Mouse (Mus musculus) adrenal gland, postnatal 25 days (tissue): ENCODE data around the gene Psmg4. TPM values are rescaled to one million over a fixed set of nuclear protein-coding genes. Genes with fewer than 3 reads are reported as not detected.
A peak's percentile ranks its signal among the peaks of the same experiment; 100 is the strongest.

Experiments
- DNase-seq: peaks from one replicate; pipeline ENCODE4 v3.0.0; 2021; ENCODE audit warnings: mixed read lengths
- long read RNA-seq: library from polyadenylated mRNA; stranded (forward); transcript quantifications from one replicate; pipeline ENCODE4 v2.0.0, GENCODE M21; 2021
- total RNA-seq: library from RNA; stranded (reverse); gene quantifications from 2 replicates; pipeline ENCODE4 v1.2.3, GENCODE M21; 2021

Psmg4 gene
- total RNA-seq, result 29.7 and 29.9 TPM in 2 replicates
- long read RNA-seq, transcript Psmg4-202 (3 exons, 555 nt), result major isoform, 17 of 23 reads
- long read RNA-seq, transcript Psmg4-201 (2 exons, 474 nt), result minor isoform, 5 of 23 reads
- long read RNA-seq, partial matches to known transcripts, result 0 of 23 reads
- long read RNA-seq, other reads (novel, unspliced or antisense), result 1 of 23 reads

DNA sequence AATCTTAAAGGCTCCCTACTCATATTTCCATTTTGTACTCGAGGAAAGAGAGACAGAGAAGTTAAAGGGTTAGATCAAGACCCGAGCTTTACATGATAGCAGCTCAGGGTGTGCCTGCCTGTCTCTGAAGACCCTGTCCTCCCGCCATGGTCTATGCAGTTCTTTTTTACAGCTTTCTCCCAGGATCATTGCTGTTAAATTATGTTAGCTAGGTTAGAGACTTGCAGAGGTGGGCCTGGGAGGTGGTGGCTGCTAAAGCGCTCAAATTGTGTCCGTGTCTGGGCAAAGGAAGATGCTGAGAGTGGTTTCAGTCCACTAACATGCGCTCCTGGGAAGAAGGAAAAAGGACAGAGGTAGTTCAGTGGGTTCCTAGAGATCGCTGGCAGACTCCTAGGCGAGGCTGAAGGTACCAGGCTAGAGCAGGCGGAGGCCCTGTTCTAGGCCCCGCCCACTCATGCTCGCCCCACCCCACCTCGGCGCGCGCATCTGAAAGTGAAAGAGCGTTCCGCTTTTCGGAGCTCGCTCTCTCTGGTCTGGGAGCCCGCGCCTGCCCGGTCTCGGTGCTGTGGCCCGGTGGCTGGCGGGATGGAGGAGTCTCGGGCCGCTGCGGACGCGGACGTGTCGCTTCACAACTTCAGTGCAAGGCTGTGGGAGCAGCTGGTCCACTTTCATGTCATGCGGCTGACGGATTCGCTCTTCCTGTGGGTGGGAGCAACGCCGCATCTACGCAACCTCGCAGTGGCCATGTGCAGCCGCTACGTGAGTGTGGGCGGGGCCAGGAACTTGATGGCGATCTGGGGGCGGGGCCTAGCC is at the start of gene Psmg4:
Gene Psmg4, plus strand, starts transcription at position 474 of the 813 bp plus-strand sequence.
- DNase-seq, result peak; percentile 93

DNA sequence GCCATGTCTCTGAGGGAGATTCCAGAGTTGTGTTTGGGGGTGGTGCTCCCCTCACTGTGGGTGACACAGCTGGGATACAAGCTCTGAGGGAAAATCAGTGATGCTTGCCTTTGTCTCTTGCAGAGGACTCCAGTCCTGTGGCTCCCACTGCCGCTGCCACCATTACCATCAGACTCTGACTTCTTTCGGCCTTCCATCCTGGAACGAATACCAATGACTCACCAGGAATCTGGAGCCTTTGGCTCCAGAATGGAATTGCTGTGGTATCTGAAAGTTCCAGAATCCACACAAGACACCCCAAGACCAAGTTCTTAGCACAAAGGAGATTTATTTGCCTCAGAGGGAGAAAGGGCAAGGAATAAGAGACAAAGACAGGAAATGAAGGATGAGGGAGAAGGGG is 49.7 kb upstream of the Psmg4 start:
- no peak for DNase-seq

DNA sequence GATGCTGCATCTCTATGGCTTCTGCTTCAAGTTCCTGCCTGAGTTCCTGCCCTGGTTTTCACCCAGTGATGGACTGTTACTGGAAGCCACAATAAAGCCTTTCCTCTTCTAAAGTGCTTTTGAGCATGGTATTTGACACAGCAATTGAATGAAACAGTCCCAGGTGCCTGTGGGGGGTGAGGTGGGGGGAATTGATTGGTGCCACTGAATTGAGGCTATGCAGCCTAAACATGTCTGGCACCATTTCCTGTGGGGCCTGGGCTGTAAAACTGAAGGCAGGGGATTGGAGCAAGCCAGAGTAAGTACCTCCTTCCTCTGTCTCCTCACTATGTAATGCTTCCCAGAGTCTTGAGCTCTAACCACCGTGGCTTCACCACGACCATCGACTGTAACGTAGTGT is 48.1 kb upstream of the Psmg4 start:
- DNase-seq, result no peak

DNA sequence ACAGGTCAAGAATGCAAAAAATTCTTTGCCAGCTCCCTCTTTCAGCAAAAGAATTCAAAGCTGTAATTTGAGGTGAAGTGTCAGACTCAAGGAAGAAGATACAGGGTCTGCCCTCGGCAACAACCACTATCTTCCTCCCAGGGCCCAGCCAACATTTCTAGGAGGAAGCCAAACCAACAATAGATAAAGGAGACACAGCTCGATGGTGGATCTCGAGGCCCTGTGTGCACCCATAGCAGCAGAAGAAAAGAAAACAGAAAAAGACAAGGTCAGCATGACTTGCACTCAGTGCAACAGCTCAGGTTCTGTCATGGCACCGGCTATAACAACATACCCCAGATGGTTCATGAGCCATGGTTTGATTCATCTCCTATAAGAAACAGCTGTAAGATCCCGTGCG is 46.3 kb upstream of the Psmg4 start:
- DNase-seq, result no peak

DNA sequence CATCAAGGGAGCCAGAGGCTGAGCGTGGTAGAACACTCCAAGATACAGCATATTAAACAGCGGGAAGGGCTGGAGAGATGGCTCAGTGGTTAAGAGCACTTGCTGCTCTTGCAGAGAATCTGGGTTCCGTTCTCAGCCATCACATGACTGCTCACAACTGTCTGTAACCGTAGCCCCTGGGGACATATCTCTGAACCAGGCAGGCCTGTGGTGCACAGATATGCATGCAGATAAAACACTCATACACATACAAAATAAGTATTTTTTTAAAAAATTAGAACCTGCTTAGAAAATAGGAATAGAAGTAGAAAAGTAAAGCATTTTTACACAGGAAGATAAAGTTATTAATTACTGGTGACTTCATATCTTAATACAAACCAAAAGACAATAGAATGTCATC is 43.9 kb upstream of the Psmg4 start:
- DNase-seq, result no peak

DNA sequence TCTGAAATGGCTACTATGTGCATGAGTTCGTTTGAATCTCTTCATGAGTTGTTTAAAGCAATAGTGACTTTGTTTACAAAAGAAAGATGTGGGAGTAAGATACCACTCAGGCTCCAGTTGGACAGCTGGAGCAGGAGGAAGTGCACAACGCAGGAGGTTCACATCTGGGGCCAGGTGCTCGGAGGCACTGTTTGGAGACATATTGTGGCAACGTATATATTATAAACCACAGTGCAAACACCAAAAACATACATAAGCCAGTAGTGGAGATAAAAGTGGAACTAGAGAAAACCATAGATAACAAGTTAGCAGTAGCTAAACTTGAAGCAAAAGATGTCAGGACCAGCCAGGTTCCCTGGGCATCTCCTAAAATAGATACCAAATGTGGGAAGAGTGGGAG is 43.4 kb upstream of the Psmg4 start:
- no peak for DNase-seq

DNA sequence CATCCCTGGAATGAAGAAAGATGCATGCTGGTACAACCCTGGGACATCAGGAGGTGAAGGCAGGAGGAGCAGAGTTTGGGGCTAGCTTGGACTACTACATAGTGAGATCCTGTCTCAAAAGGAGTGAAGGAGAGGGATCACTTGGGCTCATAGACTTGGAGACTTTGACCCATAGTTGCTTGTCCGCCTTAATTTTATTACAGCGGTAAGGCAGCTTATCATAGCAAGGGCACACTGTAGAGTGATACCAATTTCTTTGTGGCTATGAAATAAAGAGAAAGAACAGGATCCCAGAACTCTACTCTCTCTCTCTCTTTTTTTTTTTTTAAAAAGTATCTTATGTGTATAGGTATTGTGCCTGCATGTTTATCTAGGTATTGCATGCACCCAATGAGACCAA is 42.2 kb upstream of the Psmg4 start:
- no peak for DNase-seq

DNA sequence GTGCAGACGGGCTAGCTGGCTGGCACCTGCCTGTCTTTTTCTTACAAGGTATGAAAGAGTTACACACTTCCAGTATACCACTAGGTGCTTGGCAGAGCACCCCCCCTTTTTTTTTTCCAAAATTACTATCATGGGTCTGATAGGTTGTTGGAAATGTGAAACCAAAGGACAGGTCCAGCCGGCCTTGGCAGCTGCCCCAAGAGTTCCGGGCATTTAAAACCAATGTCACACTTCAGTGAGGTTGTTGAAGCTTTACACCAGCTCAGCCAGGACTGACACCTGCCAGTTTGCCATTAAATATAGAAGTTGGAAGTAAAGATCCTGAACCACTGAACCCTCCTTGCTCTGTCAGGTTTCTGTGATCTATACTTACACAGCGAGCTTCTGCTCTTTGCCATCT is 37.1 kb upstream of the Psmg4 start:
- no peak for DNase-seq

DNA sequence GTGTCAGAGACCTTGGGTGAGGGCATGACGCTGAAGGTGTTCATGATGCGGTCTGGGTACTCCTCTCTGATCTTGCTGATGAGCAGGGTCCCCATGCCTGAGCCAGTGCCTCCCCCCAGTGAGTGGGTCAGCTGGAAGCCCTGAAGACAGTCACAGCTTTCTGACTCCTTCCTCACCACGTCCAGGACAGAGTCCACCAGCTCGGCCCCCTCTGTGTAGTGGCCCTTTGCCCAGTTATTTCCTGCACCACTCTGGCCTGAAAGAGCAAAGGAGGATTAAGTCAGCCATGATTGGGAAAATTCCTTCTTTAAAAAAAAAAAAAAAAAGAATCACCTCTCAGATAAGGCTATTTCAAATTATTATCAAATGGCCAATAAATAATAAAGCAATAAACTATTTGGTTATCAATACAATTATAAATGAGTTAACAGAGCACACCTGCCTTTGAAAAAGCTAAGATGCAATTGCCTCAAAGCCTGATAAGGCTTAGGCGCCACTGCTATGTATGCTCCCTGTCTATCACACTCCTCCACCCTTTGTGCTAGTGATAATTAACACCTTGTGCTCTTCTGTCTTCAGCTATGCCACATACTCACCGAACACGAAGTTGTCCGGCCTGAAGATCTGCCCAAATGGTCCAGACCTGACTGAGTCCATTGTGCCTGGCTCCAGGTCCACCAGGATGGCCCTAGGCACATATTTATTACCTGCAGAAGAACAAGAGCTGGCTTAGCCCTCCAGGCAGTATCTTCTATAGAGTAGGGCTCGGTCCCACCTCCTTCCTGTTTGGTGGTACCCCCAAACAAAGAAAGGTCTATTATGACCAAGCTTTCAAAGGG is 34.3 kb upstream of the Psmg4 start:
- no peak for DNase-seq

DNA sequence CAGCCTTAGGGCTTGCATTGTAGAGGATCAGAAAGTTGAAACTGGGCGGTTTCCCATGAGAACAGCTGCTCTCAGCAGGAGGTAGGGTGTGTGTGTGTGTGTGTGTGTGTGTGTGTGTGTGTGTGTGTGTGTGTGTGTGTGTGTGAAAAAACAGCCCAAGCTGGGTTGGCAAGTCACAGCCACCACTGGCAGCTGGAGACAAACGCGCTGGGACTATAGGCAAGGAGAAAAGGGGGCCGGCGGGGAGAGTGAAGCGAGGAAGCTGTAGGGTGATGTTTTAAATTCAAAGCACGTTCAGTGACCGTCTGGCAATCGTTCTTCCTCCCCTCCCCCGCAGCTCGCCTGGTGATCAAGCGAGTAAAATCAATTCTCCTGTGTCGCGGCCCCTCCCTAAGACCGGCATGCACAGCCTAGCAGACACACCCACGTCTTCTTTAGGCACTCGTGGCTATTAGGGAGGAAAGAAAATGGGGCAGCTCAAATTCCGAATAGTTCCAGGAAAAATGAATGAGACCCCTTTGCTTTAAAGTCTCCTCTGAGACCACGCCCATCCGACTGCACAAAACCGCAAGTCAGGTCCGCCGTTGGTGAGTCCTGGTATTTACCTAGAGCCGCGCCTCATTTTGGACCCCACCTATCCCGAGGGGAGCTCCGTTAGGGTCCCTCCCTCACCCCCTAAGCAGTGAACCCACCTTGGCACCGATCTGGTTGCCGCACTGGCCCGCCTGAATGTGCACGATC is 33.1 kb upstream of the Psmg4 start:
- no peak for DNase-seq

DNA sequence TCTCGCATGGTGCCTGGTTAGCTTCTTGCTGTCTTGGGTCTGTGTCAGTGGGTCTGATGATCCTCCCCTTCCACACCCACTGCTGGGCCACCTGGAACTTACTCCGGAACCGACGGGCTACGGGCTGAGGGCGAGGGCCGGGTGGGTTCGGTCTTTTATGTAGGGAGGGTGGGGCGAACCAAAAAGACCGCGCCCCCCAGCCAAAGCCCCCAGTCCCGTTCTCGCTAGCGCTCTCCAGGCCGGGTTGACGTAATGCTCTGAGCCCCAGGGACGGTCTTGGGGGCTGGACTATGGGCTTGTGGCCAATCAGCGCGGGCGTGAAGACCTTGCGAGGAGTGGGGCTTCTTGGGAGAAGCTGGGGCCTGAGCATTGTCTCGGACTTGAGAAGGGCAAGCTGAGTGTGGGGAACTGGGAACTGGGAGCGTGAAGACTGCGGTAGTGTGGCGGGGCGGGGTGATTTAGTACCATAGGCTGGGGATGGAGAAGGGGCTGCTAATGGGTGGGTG is 32.5 kb upstream of the Psmg4 start, which contains the start of gene Tubb2b:
Gene Tubb2b, minus strand, starts transcription at position 241 of the 506 bp plus-strand sequence.
- DNase-seq, result no peak

DNA sequence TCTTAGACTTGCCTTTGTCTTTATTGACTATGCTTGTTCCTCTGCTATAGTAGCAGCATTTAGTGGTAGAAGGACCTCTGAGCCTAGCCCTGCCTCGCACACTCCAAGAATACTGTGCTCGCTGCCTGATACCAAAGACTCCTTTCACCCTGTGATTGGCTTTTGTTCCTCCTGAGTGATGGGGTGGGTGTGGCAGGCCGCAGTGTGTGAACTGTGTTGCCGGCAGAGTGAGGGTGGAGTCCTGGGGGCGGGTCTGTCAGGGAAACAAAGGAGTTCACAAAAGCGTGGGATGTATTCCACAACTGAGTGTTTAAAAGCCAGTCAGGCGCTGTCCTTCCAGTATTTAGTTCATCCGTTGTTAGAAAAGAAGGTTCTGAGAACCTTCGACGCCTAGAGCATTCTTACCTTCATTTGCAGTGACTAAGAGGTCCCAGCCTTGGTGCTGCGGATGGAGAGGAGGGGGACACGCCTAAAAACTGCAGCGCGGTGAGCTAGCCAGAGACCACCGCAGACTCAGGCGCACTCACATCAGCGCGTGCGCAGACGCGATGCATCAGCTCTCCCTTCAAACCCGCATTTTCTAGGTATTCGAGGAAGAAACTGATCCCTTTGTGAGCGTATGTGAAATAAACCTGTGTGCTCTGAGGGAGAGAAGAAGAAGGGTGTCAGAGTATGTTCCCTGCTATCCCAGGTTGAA is 31.6 kb upstream of the Psmg4 start:
- DNase-seq, result no peak

DNA sequence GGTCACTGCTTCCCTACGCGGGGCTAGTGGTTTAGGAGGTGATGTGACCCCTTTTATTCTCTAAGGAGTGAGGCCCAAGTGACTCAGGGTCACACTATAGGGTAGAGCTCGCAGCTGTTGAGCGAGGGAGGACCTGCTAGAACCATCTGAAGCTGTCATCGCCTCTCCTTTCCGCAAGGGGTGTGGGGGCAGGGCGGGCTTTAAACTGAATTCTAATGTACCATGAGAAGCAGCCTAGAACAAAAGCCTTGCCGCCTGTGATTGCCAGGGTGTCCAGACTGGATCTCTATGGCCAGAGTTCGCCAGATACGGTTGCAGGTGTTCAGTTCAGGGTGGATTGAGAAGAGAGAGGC is 31.1 kb upstream of the Psmg4 start:
- DNase-seq, result no peak

DNA sequence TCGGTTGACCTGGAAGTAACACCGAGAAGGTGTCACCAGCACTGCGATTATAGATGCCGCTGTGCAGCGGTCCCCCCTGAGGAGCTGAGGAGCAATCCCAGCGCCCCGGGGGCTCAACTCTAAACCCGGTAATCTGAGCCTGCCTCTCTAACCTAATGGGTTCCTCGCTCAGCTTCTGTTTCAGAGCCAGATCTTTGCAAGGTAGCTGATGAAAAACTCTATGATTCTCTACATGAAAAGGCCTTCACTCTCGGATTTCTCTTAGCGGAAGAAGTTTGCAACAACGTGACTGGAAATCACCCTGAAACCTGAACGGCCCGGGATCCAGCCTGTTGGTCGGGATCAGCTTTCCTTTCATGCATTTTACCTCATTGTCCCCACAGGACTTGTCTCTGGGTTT is 30.5 kb upstream of the Psmg4 start:
- DNase-seq, result no peak

DNA sequence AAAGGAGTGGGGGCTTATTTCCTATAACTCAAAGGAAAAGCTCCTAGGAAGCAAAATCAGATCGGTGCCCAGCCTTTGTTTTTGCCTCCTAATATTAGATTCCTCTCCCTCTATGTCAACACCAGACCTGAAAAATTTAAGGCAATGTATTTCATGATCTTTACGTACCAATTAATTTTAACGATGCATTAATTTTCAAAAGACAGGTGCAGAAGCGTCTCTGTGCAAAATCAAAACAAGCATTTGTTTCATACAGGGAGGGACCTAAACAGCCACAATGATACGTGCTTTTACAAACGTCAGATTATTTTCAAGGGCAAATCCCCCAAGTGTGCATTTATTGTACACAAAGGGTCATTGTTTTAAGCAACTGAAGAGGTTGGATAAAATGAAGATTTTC is 29.9 kb upstream of the Psmg4 start:
- no peak for DNase-seq

DNA sequence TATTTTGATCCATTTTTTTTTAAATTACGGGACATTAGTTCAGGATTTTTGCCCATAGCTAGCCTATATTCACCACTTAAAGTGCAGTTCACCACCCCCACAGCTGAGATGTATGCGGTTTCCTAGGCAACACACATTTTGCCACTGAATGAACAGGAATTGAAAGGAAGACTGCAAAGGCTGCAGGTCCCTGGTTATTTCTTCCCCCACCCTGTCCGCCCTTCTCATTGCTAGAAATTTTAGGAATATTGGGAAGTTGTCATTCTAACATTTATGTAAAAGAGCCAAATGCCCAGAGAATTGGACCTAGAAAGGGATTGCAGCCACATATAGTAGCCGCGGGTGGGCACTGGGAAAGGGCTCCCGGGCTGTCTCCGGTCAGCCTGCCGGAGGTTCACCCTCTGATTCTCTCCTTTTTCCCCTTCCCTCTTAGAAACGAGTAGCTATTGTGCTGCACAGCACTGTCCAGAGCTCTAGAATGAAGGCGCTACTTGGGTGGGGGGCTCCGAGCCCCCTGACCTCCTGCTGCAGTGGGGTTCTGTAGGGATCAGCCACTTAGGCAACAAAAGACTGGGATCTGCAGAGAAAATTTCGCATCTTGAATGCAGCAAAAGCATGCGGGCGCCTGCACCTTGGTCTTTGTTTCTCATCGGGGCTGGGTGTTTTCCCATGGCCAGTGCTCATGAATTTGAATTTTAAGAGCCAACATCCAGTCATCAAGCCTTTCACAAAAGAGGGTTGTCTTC is 29.3 kb upstream of the Psmg4 start:
- DNase-seq, result no peak

DNA sequence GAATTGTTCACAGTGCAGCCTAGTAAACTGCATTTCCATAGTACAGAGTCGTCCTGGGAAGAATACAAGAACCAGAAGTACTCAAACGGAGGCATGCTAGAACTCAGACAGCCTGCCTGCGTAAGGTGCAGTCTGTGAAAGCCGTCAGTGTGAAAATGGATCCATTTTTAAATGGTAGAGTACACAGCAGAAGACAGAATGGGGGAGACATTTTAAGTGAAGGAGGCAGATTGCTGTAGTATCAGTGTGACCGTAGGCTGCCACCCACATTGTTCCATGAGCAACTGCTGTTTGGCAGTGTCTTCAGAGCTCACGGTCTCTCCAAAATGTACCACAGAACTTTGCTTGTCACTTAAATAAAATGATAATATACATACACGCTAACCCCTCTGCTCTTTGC is 28.5 kb upstream of the Psmg4 start:
- no peak for DNase-seq

DNA sequence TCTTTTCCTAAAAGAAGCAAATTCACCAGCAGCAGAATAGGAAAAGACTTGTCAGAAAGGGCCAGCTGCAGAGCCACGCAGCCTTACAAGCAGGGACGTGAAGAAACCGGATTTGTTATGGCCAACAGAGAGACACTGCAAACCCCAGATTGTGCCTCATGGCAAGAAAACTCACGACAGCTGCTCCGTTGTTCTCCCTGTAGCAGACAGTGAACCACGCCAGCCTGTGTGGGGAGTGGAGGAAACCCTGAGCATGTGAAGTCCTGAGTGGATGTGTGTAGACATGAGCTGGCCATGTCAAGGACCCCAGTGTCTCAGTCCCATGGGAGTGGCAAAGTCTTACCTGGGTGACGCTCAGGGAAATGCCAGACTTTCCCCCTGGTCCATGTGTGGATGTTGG is 26.2 kb upstream of the Psmg4 start:
- DNase-seq, result no peak

DNA sequence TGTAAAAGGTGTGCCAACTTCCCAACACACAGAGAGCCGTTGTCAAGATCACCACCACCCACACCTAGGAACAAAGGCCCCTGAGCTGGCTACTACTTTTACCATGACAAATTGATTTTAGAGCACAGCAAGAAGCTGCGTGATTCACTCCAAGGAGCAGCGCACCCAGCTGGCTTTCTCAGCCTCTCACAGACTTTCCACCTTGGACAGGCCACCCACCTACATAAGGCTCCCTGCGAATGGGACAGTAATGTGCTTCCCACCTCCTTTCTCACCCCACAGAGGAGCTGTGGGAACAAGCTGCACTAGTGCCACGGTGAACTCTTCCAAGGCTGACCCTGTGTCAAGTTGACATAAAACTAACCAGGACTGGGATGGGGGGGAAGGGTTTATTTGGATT is 19.4 kb upstream of the Psmg4 start:
- no peak for DNase-seq

DNA sequence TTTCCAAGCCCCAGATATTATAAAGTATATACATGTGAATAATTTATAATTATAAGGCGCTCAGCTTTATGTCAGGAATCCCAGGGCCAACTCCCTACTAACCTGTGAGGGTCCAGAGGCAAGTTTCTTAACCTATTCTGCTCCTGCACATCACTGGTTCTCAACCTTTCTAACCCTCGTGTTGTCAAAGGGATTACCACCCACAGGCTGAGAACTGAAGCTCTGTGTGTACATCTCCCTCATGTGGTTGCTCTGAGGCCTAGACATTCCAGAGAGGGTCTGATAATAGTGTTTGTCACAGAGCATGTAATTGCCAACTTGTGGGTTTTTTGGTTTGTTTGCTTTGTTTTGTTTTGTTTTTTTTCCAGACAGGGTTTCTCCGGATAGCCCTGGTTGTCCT is 15.8 kb upstream of the Psmg4 start:
- no peak for DNase-seq

DNA sequence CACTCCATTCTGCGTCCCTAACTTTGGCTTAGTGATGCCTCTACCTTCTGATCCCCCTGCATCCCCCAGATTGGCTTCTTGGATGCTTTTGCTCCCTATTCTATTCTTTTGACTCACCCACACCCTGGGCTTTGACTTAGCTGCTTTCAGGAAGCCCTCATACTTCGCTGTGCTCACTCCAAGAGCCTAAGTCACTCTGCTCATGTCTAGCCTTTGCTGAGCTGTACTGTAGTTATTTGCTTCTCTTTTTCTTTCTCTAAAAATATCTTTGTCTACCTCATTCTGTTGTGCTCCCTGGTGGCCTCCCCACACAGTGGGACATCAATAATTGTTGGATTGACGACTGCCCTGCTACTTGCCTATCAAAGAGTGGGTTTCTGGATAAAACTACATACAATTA is 14.6 kb upstream of the Psmg4 start:
- no peak for DNase-seq
